Mouse (Mus musculus) lung, postnatal 0 days (tissue): ENCODE measurements around the gene Lipc. TPM values are rescaled to one million over a fixed set of nuclear protein-coding genes. Genes with fewer than 3 reads are reported as not detected.

Experiments used
- ATAC-seq: fragments of 200-750 bp; cut with Nextera tagmentation; 2 replicates; pipeline ENCODE4 v1.8.0; 2017; ENCODE audit warnings: moderate library complexity
- DNase-seq: peaks from one replicate; pipeline ENCODE4 v3.0.0-alpha.2; 2016; ENCODE audit warnings: low spot score
- H3K27ac ChIP-seq: fragments of 300-500 bp; sonication (generic); 2 replicates; pipeline ENCODE4 v1.5.1; 2014; ENCODE audit warnings: antibody characterized with exemption, mild to moderate bottlenecking, low read length, mixed read lengths
- H3K27me3 ChIP-seq: fragments of 300-500 bp; sonication (generic); replicated peaks from 2 replicates; pipeline ENCODE4 v1.6.1; 2014; ENCODE audit warnings: low read length, mixed read lengths; ENCODE audit not compliant: insufficient read depth
- H3K36me3 ChIP-seq: fragments of 300-500 bp; sonication (generic); 2 replicates; pipeline ENCODE4 v1.6.1; 2014; ENCODE audit warnings: low read length, mixed read lengths; ENCODE audit not compliant: insufficient read depth
- H3K4me1 ChIP-seq: fragments of 300-500 bp; sonication (generic); 2 replicates; pipeline ENCODE4 v1.6.1; 2014; ENCODE audit warnings: antibody characterized with exemption, low read depth, low read length, mixed read lengths; ENCODE audit not compliant: insufficient read depth
- H3K4me2 ChIP-seq: fragments of 300-500 bp; sonication (generic); replicated peaks from 2 replicates; pipeline ENCODE4 v1.6.1; 2014; ENCODE audit warnings: low read depth, mild to moderate bottlenecking, low read length, moderate library complexity, mixed read lengths
- H3K4me3 ChIP-seq: fragments of 300-500 bp; sonication (generic); 2 replicates; pipeline ENCODE4 v1.5.1; 2014; ENCODE audit warnings: low read depth, low read length
- H3K9ac ChIP-seq: fragments of 300-500 bp; sonication (generic); replicated peaks from 2 replicates; pipeline ENCODE4 v1.6.1; 2014; ENCODE audit warnings: low read depth, mild to moderate bottlenecking
- H3K9me3 ChIP-seq: fragments of 300-500 bp; sonication (generic); 2 replicates; pipeline ENCODE4 v1.6.1; 2016; ENCODE audit warnings: low read length, mixed read lengths
- CTCF ChIP-seq: IDR thresholded peaks from 2 replicates; pipeline ENCODE4 v1.5.1; 2016; ENCODE audit warnings: antibody characterized with exemption, mild to moderate bottlenecking
- EP300 ChIP-seq: IDR thresholded peaks from 2 replicates; pipeline ENCODE4 v1.6.1; 2016; ENCODE audit warnings: antibody characterized with exemption, mild to moderate bottlenecking, control low read depth
- WGBS: fragments of 180-500 bp; shearing (Covaris S2); extraction: QIAGEN DNeasy Blood & Tissue Kit; methylation state at CpG from one replicate; pipeline ENCODE4 v1.1.7; 2014; 5-methylcytosine and 5-hydroxymethylcytosine counted together
- polyA plus RNA-seq: library from polyadenylated mRNA; unstranded; fragments of >200 nt; fragmentation: Nextera tagmentation; extraction: Ambion mirVana; gene quantifications from 2 replicates; pipeline ENCODE4 v1.2.1, GENCODE M21; 2015

Gene Lipc
- polyA plus RNA-seq, 1 experiment from 2014 or later = 0.21 TPM

- peak; percentile 74 for DNase-seq
- no peak overlapping the region for H3K9ac ChIP-seq
- no peaks in the 10 kb centered on the region for H3K27me3 ChIP-seq
- no peak for ATAC-seq
- no peak overlapping the region for H3K4me2 ChIP-seq
- H3K4me3 ChIP-seq = no peak overlapping the region
- H3K4me1 ChIP-seq = peaks cover 20% of the 10 kb centered on the region
- H3K9me3 ChIP-seq = no peaks in the 10 kb centered on the region
- no peaks in the 10 kb centered on the region for H3K36me3 ChIP-seq
- 0 out of 2 replicates have a peak overlapping the region, but pooled peaks have one; percentile 40 for H3K27ac ChIP-seq
- TF ChIP-seq EP300 (no peak), CTCF (no peak)
- WGBS = 80% methylated on average over 9 of the region's 10 CpGs
These were observed 113.7 kb downstream of the Lipc start for GRCm38 (mm10) chr9:70838132-70838911.

- H3K36me3 ChIP-seq = no peaks in the 10 kb centered on the region
- H3K27ac ChIP-seq = peak overlapping the region; percentile 76
- peak; percentile 94 for DNase-seq
- TF ChIP-seq EP300 = peak; percentile 92
- TF ChIP-seq CTCF = no peak
- no peaks in the 10 kb centered on the region for H3K9me3 ChIP-seq
- no peaks in the 10 kb centered on the region for H3K27me3 ChIP-seq
- H3K4me3 ChIP-seq = no peak overlapping the region
- no peak overlapping the region for H3K4me2 ChIP-seq
- 12% methylated on average over 4 of the region's 4 CpGs for WGBS
- H3K9ac ChIP-seq = no peak overlapping the region
- ATAC-seq = peak; percentile 92
- H3K4me1 ChIP-seq = peaks cover 5% of the 10 kb centered on the region; the same call in 1 of the 2 replicates
These were observed 117.3 kb downstream of the Lipc start for GRCm38 (mm10) chr9:70834730-70835154.

DNA sequence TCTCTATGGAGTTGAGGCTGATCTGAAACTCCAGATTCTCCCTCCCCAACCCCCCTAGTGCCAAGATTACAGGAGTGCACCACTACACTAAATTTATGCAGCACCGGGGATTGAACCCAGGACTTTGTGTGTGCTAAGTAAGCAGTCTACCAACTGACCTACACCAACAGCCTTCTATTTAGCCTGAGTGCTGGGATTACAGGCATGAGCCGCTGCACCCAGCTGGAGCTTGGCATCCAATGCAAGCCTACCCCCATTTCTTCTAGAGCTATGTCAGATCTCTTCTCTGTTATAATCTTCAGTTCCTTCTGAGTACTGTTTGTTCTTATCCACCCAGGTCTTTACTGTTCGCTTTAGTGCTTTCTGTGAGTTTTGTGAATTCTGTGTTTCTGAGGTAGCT is 117.8 kb downstream of the Lipc start:
- H3K36me3 ChIP-seq = no peaks in the 10 kb centered on the region
- H3K4me1 ChIP-seq = peaks cover 3% of the 10 kb centered on the region; the same call in 1 of the 2 replicates
- H3K9ac ChIP-seq = no peak overlapping the region
- H3K4me3 ChIP-seq = no peak overlapping the region
- H3K9me3 ChIP-seq = no peaks in the 10 kb centered on the region
- TF ChIP-seq CTCF (no peak), EP300 (no peak)
- no peak overlapping the region for H3K4me2 ChIP-seq
- no peaks in the 10 kb centered on the region for H3K27me3 ChIP-seq
- no peak for DNase-seq
- peak overlapping the region; percentile 76 for H3K27ac ChIP-seq
- WGBS = 83% methylated on average over 3 of the region's 3 CpGs
- ATAC-seq = no peak

DNA sequence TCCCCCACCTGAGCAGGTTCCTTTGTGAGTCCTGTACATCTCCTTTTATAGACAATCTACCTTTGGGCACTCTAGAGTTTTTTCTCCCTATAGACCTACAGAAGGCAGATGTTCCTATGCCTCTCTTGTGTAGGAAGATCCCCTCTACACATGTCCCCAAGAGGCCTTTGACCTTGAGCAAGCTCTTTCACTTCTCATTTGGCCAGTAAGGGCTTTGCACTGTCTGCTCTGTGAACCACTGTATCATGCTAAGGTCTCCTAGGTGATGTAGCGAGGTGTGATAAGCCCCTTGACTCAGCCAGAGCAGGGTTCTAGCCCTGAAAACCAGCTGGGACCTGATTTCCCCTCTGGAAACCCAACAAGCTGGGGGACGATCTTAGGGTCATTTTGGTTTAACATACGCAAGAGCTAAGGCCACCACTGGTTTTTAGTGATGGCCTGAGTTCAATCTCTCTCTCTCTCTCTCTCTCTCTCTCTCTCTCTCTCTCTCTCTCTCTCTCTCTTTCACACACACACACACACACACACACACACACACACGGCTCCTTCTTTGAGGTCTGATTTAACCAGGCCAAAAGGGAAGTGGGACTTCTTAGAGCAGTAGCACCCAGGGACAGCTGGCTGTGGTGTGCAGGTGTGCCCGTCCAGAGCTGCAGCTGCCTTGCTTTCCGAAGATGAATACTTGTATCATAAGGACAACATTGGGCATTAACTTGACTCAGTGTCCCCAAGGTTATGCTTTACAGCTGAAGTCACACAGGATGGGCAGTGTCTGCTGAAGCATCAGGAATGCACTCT is 118.7 kb downstream of the Lipc start:
- Histone ChIP-seq H3K27me3 (no peaks in the 10 kb centered on the region), H3K4me2 (no peak overlapping the region), H3K36me3 (no peaks in the 10 kb centered on the region), H3K4me1 (peaks cover 3% of the 10 kb centered on the region; the same call in 1 of the 2 replicates), H3K4me3 (no peak overlapping the region), H3K9me3 (no peaks in the 10 kb centered on the region), H3K9ac (no peak overlapping the region), H3K27ac (no peak overlapping the region)
- no peak for DNase-seq
- no peak for TF ChIP-seq CTCF
- TF ChIP-seq EP300 = no peak
- ATAC-seq = no peak
- 83% methylated on average over 6 of the region's 6 CpGs for WGBS

DNA sequence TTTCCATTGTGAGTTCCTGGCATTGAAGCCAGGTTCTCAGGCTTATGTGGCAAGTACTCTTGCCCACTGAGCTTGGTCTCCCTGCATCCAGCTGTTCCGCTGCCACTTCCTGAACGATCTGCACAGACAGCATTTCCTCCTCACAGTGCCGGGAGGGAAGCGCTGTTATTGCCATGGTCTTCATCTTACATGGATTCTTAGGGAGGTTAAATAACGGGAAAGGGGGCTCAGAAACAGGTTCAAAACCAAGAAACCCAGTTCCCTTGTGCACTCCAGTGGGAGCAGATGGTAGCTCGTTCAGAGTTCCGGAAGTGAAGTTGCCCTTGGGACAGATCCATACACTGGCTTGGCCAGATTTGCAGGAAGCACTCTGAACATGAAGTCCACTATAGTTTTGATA is 119.8 kb downstream of the Lipc start:
- no peaks in the 10 kb centered on the region for H3K36me3 ChIP-seq
- H3K4me1 ChIP-seq = peaks cover 3% of the 10 kb centered on the region; the same call in 1 of the 2 replicates
- TF ChIP-seq CTCF (no peak), EP300 (no peak)
- no peak overlapping the region for H3K4me2 ChIP-seq
- ATAC-seq = no peak
- no peak overlapping the region for H3K9ac ChIP-seq
- 54% methylated on average over 7 of the region's 7 CpGs for WGBS
- H3K27me3 ChIP-seq = no peaks in the 10 kb centered on the region
- H3K27ac ChIP-seq = no peak overlapping the region
- no peaks in the 10 kb centered on the region for H3K9me3 ChIP-seq
- H3K4me3 ChIP-seq = no peak overlapping the region
- DNase-seq = no peak

GRCm38 (mm10) chr9:70830844-70831529 is 121.0 kb downstream of the Lipc start:
- ATAC-seq = no peak
- WGBS = 68% methylated on average over 6 of the region's 6 CpGs

More at GRCm38 (mm10) chr9:70830844-70831529, 121.0 kb downstream of the Lipc start:
- Histone ChIP-seq H3K4me1 (peaks cover 3% of the 10 kb centered on the region; the same call in 1 of the 2 replicates), H3K9me3 (no peaks in the 10 kb centered on the region), H3K4me2 (no peak overlapping the region), H3K4me3 (no peak overlapping the region), H3K9ac (no peak overlapping the region), H3K27me3 (no peaks in the 10 kb centered on the region), H3K36me3 (no peaks in the 10 kb centered on the region), H3K27ac (no peak overlapping the region)
- no peak for DNase-seq
- TF ChIP-seq CTCF (no peak), EP300 (no peak)
